Mouse (Mus musculus) kidney, adult 2 months (tissue): Measurements from ENCODE around the gene Htatip2. TPM values are rescaled to one million over a fixed set of nuclear protein-coding genes. Genes with fewer than 3 reads are reported as not detected.

Source experiments
- DNase-seq: peaks from one replicate; pipeline ENCODE4 v3.0.0; 2021
- H3K27ac ChIP-seq: fragments of 200-500 bp; 2 replicates; pipeline ENCODE4 v1.5.1; 2012; ENCODE audit warnings: low read depth, low read length, control low read depth, inconsistent platforms; ENCODE audit not compliant: insufficient read depth
- H3K27me3 ChIP-seq: fragments of 200-500 bp; replicated peaks from 2 replicates; pipeline ENCODE4 v1.6.1; 2012; ENCODE audit warnings: mild to moderate bottlenecking, moderate library complexity, low read length, inconsistent platforms; ENCODE audit not compliant: control insufficient read depth, insufficient read depth
- H3K36me3 ChIP-seq: fragments of 200-500 bp; 2 replicates; pipeline ENCODE4 v1.6.1; 2012; ENCODE audit warnings: mild to moderate bottlenecking, moderate library complexity, low read length, inconsistent platforms; ENCODE audit not compliant: control insufficient read depth, insufficient read depth
- H3K4me1 ChIP-seq: fragments of 200-500 bp; 2 replicates; pipeline ENCODE4 v1.6.1; 2011; ENCODE audit warnings: low read length; ENCODE audit not compliant: control insufficient read depth, insufficient read depth
- H3K4me3 ChIP-seq: fragments of 200-500 bp; 2 replicates; pipeline ENCODE4 v1.5.1; 2011; ENCODE audit warnings: mild to moderate bottlenecking, low read depth, low read length, control low read depth; ENCODE audit not compliant: insufficient read depth
- CTCF ChIP-seq: fragments of 200-500 bp; conservative IDR thresholded peaks from 2 replicates; pipeline ENCODE4 v1.5.1; 2011; ENCODE audit warnings: low read depth, mild to moderate bottlenecking, control low read depth, low read length, moderate library complexity, mixed read lengths; ENCODE audit not compliant: insufficient read depth, insufficient read length
- POLR2A ChIP-seq: fragments of 200-500 bp; IDR thresholded peaks from one replicate; pipeline ENCODE4 v1.6.1; 2011; ENCODE audit warnings: low read depth, low read length, control low read depth
- WGBS: fragments of 180-500 bp; shearing (Covaris S2); methylation state at CpG from one replicate; pipeline ENCODE4 v1.1.7; 2018; 5-methylcytosine and 5-hydroxymethylcytosine counted together
- polyA plus RNA-seq: library from polyadenylated mRNA; depleted of rRNA; stranded (reverse); fragments of >200 nt; gene quantifications from 2 replicates; pipeline ENCODE4 v1.2.3, GENCODE M21; 2012; rRNA removed

Gene Htatip2
- polyA plus RNA-seq, 1 experiment: 16.2 TPM

DNA sequence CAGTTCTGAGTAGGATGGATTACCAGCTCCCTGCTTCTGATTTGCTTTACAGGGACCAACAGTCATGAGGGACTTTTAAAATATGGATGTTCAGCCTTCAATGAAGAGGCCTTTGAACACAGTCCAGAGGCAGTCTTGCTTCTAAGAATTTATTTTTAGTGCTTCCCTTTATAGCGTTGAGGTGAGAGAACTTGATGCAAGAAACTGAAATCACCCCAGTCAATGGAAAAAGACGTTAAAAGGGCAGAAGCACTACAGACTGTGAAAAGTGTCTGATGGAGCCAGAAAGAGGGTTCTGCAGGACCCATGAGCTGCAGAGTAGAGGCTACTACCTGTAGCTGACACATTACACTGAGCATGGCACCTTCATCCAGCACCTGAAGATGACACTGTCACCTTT, 63.1 kb downstream of the Htatip2 start:
- H3K27ac ChIP-seq: no peak overlapping the region
- TF ChIP-seq POLR2A: no peak
- no peak for TF ChIP-seq CTCF
- H3K4me1 ChIP-seq: no peaks in the 10 kb centered on the region
- H3K27me3 ChIP-seq: no peaks in the 10 kb centered on the region
- whole genome bisulfite sequencing: 73% methylated on average over 2 of the region's 2 CpGs
- DNase-seq: no peak
- H3K36me3 ChIP-seq: peaks cover 3% of the 10 kb centered on the region
- no peak overlapping the region for H3K4me3 ChIP-seq

Other genes with a start within 250 kb of the Htatip2 start
- not detected in 2 replicates for gene Dbx1, start 122.3 kb upstream of the Htatip2 start, polyA plus RNA-seq
- 12.1 and 14.6 TPM in 2 replicates for gene Prmt3, start 19.2 kb downstream of the Htatip2 start, polyA plus RNA-seq
- gene Slc6a5, start 151.0 kb downstream of the Htatip2 start, polyA plus RNA-seq: 0.03 TPM in 1 of 2 replicates, not detected in the other
- gene Nell1, start 215.7 kb downstream of the Htatip2 start, polyA plus RNA-seq: not detected in 2 replicates